Mouse (Mus musculus): Measurements from ENCODE around the gene Gm5926. TPM values are rescaled to one million over a fixed set of nuclear protein-coding genes. Genes with fewer than 3 reads are reported as not detected.

Gm5926 gene
- not detected in 2 replicates for polyA plus RNA-seq (2015; fragmentation: Nextera tagmentation; extraction: Ambion mirVana)

DNA sequence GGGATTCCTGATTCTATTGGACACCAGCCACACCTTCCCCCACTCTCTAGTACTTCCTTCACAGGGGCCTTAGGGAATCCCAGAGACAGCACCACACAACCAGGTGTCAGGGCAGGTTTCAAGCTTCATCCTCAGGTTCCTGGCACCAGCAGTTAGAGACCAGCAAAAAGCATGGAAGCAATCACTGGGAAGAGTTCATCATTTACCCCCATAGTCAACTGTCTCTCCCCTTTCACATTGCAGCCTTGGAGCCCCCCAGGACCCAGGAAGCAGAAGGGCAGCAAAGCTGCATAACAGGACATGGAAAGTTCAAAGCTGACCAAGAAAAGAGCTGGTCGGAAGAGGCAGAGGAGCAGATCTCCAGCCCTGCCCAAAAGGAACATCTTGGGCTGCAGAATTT, at the start of gene Gm5926:
Gene Gm5926, plus strand, starts transcription at position 301 of the 400 bp plus-strand sequence.

Other genes with a start within 250 kb of the Gm5926 start
- gene Btbd35f1, start 90.7 kb upstream of the Gm5926 start, polyA plus RNA-seq (2015; fragmentation: Nextera tagmentation; extraction: Ambion mirVana), result not detected in 2 replicates
- gene Btbd35f21, start 75.4 kb downstream of the Gm5926 start, polyA plus RNA-seq (2015; fragmentation: Nextera tagmentation; extraction: Ambion mirVana), result not detected in 2 replicates
- not detected in 2 replicates for gene Btbd35f30, start 243.9 kb downstream of the Gm5926 start, polyA plus RNA-seq (2015; fragmentation: Nextera tagmentation; extraction: Ambion mirVana)